Mouse (Mus musculus) embryonic facial prominence, embryonic 13.5 days (tissue): ENCODE measurements around the gene Hs6st1. TPM values are rescaled to one million over a fixed set of nuclear protein-coding genes. Genes with fewer than 3 reads are reported as not detected.

Experiments used
- ATAC-seq: fragments of 200-750 bp; cut with Nextera tagmentation; 2 replicates; pipeline ENCODE4 v1.8.0; 2017; ENCODE audit warnings: low read depth; ENCODE audit not compliant: insufficient number of reproducible peaks, insufficient read depth, low FRiP score, low TSS enrichment
- H3K27ac ChIP-seq: fragments of 300-500 bp; sonication (generic); 2 replicates; pipeline ENCODE4 v1.5.1; 2015; ENCODE audit warnings: moderate library complexity, mild to moderate bottlenecking, inconsistent platforms
- H3K27me3 ChIP-seq: fragments of 300-500 bp; sonication (generic); 2 replicates; pipeline ENCODE4 v1.6.1; 2015; ENCODE audit warnings: mild to moderate bottlenecking, inconsistent platforms
- H3K36me3 ChIP-seq: fragments of 300-500 bp; sonication (generic); 2 replicates; pipeline ENCODE4 v1.6.1; 2015; ENCODE audit warnings: mild to moderate bottlenecking, inconsistent platforms
- H3K4me1 ChIP-seq: fragments of 300-500 bp; sonication (generic); 2 replicates; pipeline ENCODE4 v1.6.1; 2015; ENCODE audit warnings: inconsistent platforms
- H3K4me2 ChIP-seq: fragments of 300-500 bp; sonication (generic); 2 replicates; pipeline ENCODE4 v1.6.1; 2015; ENCODE audit warnings: moderate library complexity, mild to moderate bottlenecking, inconsistent platforms
- H3K4me3 ChIP-seq: fragments of 300-500 bp; sonication (generic); 2 replicates; pipeline ENCODE4 v1.5.1; 2015; ENCODE audit warnings: mild to moderate bottlenecking, inconsistent platforms
- H3K9ac ChIP-seq: fragments of 300-500 bp; sonication (generic); 2 replicates; pipeline ENCODE4 v1.6.1; 2015; ENCODE audit warnings: mild to moderate bottlenecking, inconsistent platforms
- H3K9me3 ChIP-seq: fragments of 300-500 bp; sonication (generic); 2 replicates; pipeline ENCODE4 v1.6.1; 2016; ENCODE audit warnings: inconsistent platforms
- WGBS: fragments of 180-500 bp; shearing (Covaris S2); methylation state at CpG from one replicate; pipeline ENCODE4 v1.1.7; 2015; ENCODE audit warnings: mixed read lengths; 5-methylcytosine and 5-hydroxymethylcytosine counted together
- polyA plus RNA-seq: library from polyadenylated mRNA; unstranded; fragments of >200 nt; fragmentation: Nextera tagmentation; extraction: Ambion mirVana; gene quantifications from 2 replicates; pipeline ENCODE4 v1.2.1, GENCODE M21; 2015

The Hs6st1 gene
- polyA plus RNA-seq, 1 experiment from 2014 or later = 5.4 TPM

GRCm38 (mm10) chr1:36073566-36073965 lies 5.4 kb downstream of the Hs6st1 start:
- Histone ChIP-seq H3K27me3 (0 out of 2 replicates have a peak, but pooled peaks cover 5% of the 10 kb centered on the region), H3K4me3 (0 out of 2 replicates have a peak overlapping the region, but pooled peaks have one; percentile 3), H3K4me1 (peaks cover 62% of the 10 kb centered on the region), H3K27ac (no peak overlapping the region), H3K9me3 (no peaks in the 10 kb centered on the region), H3K9ac (no peak overlapping the region), H3K4me2 (peak overlapping the region; percentile 41), H3K36me3 (peaks cover 35% of the 10 kb centered on the region)
- 62% methylated on average over 8 of the region's 8 CpGs for WGBS
- ATAC-seq = no peak

GRCm38 (mm10) chr1:36074197-36074596 lies 6.0 kb downstream of the Hs6st1 start:
- 0 out of 2 replicates have a peak, but pooled peaks cover 1% of the 10 kb centered on the region for H3K27me3 ChIP-seq
- H3K27ac ChIP-seq = no peak overlapping the region
- H3K36me3 ChIP-seq = peaks cover 35% of the 10 kb centered on the region
- H3K9me3 ChIP-seq = no peaks in the 10 kb centered on the region
- H3K4me1 ChIP-seq = peaks cover 63% of the 10 kb centered on the region
- ATAC-seq = no peak
- H3K4me2 ChIP-seq = no peak overlapping the region
- H3K9ac ChIP-seq = no peak overlapping the region
- 97% methylated on average over 5 of the region's 5 CpGs for WGBS
- H3K4me3 ChIP-seq = no peak overlapping the region

GRCm38 (mm10) chr1:36074968-36075367 lies 6.8 kb downstream of the Hs6st1 start:
- Histone ChIP-seq H3K27ac (no peak overlapping the region), H3K27me3 (no peaks in the 10 kb centered on the region), H3K4me1 (peaks cover 63% of the 10 kb centered on the region), H3K4me2 (no peak overlapping the region), H3K36me3 (peaks cover 40% of the 10 kb centered on the region), H3K9me3 (no peaks in the 10 kb centered on the region), H3K4me3 (no peak overlapping the region), H3K9ac (no peak overlapping the region)
- no peak for ATAC-seq
- 85% methylated on average over 7 of the region's 7 CpGs for WGBS

GRCm38 (mm10) chr1:36075652-36076051 lies 7.5 kb downstream of the Hs6st1 start:
- Histone ChIP-seq H3K4me3 (no peak overlapping the region), H3K9me3 (no peaks in the 10 kb centered on the region), H3K36me3 (peaks cover 40% of the 10 kb centered on the region), H3K4me2 (no peak overlapping the region), H3K27ac (no peak overlapping the region), H3K4me1 (peaks cover 56% of the 10 kb centered on the region), H3K27me3 (no peaks in the 10 kb centered on the region), H3K9ac (no peak overlapping the region)
- 83% methylated on average over 5 of the region's 5 CpGs for WGBS
- no peak for ATAC-seq

- ATAC-seq = no peak
- Histone ChIP-seq H3K9ac (no peak overlapping the region), H3K4me3 (no peak overlapping the region), H3K4me2 (no peak overlapping the region), H3K4me1 (peaks cover 42% of the 10 kb centered on the region), H3K27ac (no peak overlapping the region), H3K9me3 (no peaks in the 10 kb centered on the region), H3K36me3 (peaks cover 35% of the 10 kb centered on the region), H3K27me3 (no peaks in the 10 kb centered on the region)
- WGBS = 75% methylated on average over 6 of the region's 6 CpGs
These were observed 8.9 kb downstream of the Hs6st1 start for GRCm38 (mm10) chr1:36077084-36077483.

- H3K4me1 ChIP-seq = peaks cover 30% of the 10 kb centered on the region
- no peak overlapping the region for H3K4me2 ChIP-seq
- H3K9ac ChIP-seq = no peak overlapping the region
- no peaks in the 10 kb centered on the region for H3K27me3 ChIP-seq
- peaks cover 40% of the 10 kb centered on the region for H3K36me3 ChIP-seq
- no peak overlapping the region for H3K4me3 ChIP-seq
- no peak for ATAC-seq
- 93% methylated on average over 1 of the region's 1 CpGs for WGBS
- no peak overlapping the region for H3K27ac ChIP-seq
- H3K9me3 ChIP-seq = no peaks in the 10 kb centered on the region
These were observed 10.1 kb downstream of the Hs6st1 start for GRCm38 (mm10) chr1:36078250-36078649.

GRCm38 (mm10) chr1:36079679-36080078 lies 11.5 kb downstream of the Hs6st1 start:
- WGBS = 72% methylated on average over 8 of the region's 8 CpGs
- no peak overlapping the region for H3K9ac ChIP-seq
- no peaks in the 10 kb centered on the region for H3K27me3 ChIP-seq
- H3K27ac ChIP-seq = no peak overlapping the region
- no peak for ATAC-seq
- no peak overlapping the region for H3K4me3 ChIP-seq
- H3K4me1 ChIP-seq = peaks cover 25% of the 10 kb centered on the region
- no peak overlapping the region for H3K4me2 ChIP-seq
- peaks cover 45% of the 10 kb centered on the region for H3K36me3 ChIP-seq
- no peaks in the 10 kb centered on the region for H3K9me3 ChIP-seq

- Histone ChIP-seq H3K36me3 (peaks cover 50% of the 10 kb centered on the region), H3K9me3 (peaks cover 5% of the 10 kb centered on the region; the same call in 1 of the 2 replicates), H3K9ac (no peak overlapping the region), H3K4me3 (no peak overlapping the region), H3K27ac (no peak overlapping the region), H3K4me1 (peaks cover 13% of the 10 kb centered on the region), H3K27me3 (no peaks in the 10 kb centered on the region), H3K4me2 (no peak overlapping the region)
- ATAC-seq = no peak
- 89% methylated on average over 5 of the region's 5 CpGs for WGBS
These were observed 12.8 kb downstream of the Hs6st1 start for GRCm38 (mm10) chr1:36080974-36081373.

- no peak overlapping the region for H3K4me2 ChIP-seq
- no peak overlapping the region for H3K27ac ChIP-seq
- WGBS = 89% methylated on average over 6 of the region's 6 CpGs
- H3K27me3 ChIP-seq = no peaks in the 10 kb centered on the region
- H3K4me1 ChIP-seq = peaks cover 11% of the 10 kb centered on the region
- H3K9ac ChIP-seq = no peak overlapping the region
- H3K36me3 ChIP-seq = peaks cover 53% of the 10 kb centered on the region
- peaks cover 5% of the 10 kb centered on the region; the same call in 1 of the 2 replicates for H3K9me3 ChIP-seq
- no peak for ATAC-seq
- H3K4me3 ChIP-seq = no peak overlapping the region
These were observed 14.0 kb downstream of the Hs6st1 start for GRCm38 (mm10) chr1:36082184-36082583.

GRCm38 (mm10) chr1:36083554-36083953 lies 15.4 kb downstream of the Hs6st1 start:
- no peaks in the 10 kb centered on the region for H3K27me3 ChIP-seq
- H3K4me3 ChIP-seq = no peak overlapping the region
- no peak for ATAC-seq
- H3K4me2 ChIP-seq = no peak overlapping the region
- peaks cover 5% of the 10 kb centered on the region; the same call in 1 of the 2 replicates for H3K9me3 ChIP-seq
- no peak overlapping the region for H3K9ac ChIP-seq
- peaks cover 22% of the 10 kb centered on the region for H3K4me1 ChIP-seq
- 86% methylated on average over 5 of the region's 5 CpGs for WGBS
- H3K27ac ChIP-seq = no peak overlapping the region
- peaks cover 49% of the 10 kb centered on the region for H3K36me3 ChIP-seq

GRCm38 (mm10) chr1:36085069-36085468 lies 16.9 kb downstream of the Hs6st1 start:
- peaks cover 5% of the 10 kb centered on the region; the same call in 1 of the 2 replicates for H3K9me3 ChIP-seq
- ATAC-seq = no peak
- peaks cover 26% of the 10 kb centered on the region for H3K4me1 ChIP-seq
- peaks cover 44% of the 10 kb centered on the region for H3K36me3 ChIP-seq
- no peak overlapping the region for H3K4me3 ChIP-seq
- WGBS = 87% methylated on average over 5 of the region's 5 CpGs
- H3K4me2 ChIP-seq = no peak overlapping the region
- H3K27me3 ChIP-seq = no peaks in the 10 kb centered on the region
- H3K27ac ChIP-seq = no peak overlapping the region
- no peak overlapping the region for H3K9ac ChIP-seq

- Histone ChIP-seq H3K9ac (0 out of 2 replicates have a peak overlapping the region, but pooled peaks have one; percentile 36), H3K4me3 (no peak overlapping the region), H3K27ac (peak overlapping the region; percentile 58), H3K36me3 (peaks cover 48% of the 10 kb centered on the region), H3K27me3 (no peaks in the 10 kb centered on the region), H3K4me1 (peaks cover 31% of the 10 kb centered on the region), H3K4me2 (peak overlapping the region; percentile 24; the same call in 1 of the 2 replicates), H3K9me3 (peaks cover 5% of the 10 kb centered on the region; the same call in 1 of the 2 replicates)
- ATAC-seq = no peak
- 56% methylated on average over 4 of the region's 4 CpGs for WGBS
These were observed 20.2 kb downstream of the Hs6st1 start for GRCm38 (mm10) chr1:36088367-36088766.
